In genomic region chr9:83726105-83726504, GRCm38 (mm10) we compare ENCODE assay signal across 9 mouse cellular contexts.
DNase-seq lines count a peak whose midpoint lies in the region; ATAC-seq lines count a peak whose summit lies in the region.
"Had no signal": no experiment of that assay in that cellular context is flagged by ENCODE, and none has a peak within 500 bp of the region (broad histone marks: within the 10 kb centered on the region; RNA-seq: fewer than 3 reads in every experiment).

No protein-coding gene starts in this region.

- H3K4me1 ChIP-seq in embryonic facial prominence, embryonic 11.5 days (ENCODE audit: control insufficient read depth, insufficient read depth, low read length): no peaks in the 10 kb centered on the region
- H3K4me1 ChIP-seq in embryonic facial prominence, embryonic 10.5 days: 0 out of 2 replicates have a peak, but pooled peaks cover 3% of the 10 kb centered on the region
- H3K4me1 ChIP-seq in lung, embryonic 15.5 days: 0 out of 2 replicates have a peak, but pooled peaks cover 3% of the 10 kb centered on the region

- DNase-seq in embryonic facial prominence, embryonic 11.5 days (ENCODE audit: low spot score): peak; percentile 36
- DNase-seq in embryonic facial prominence, embryonic 10.5 days (ENCODE audit: low spot score): no peak
- DNase-seq in lung, postnatal 4 days: no peak
- peak; percentile 11 to 31 for DNase-seq in heart, postnatal 36 days
- DNase-seq in retina, postnatal 7 days (ENCODE audit: low read depth, low spot score): peak; percentile 23
- DNase-seq in right cerebral cortex, postnatal 14 days: no peak

- no peak overlapping the region for H3K9ac ChIP-seq in embryonic facial prominence, embryonic 11.5 days (replicated peaks; ENCODE audit: low read length)
- H3K9ac ChIP-seq in lung, embryonic 15.5 days: no peak overlapping the region

- H3K27me3 ChIP-seq in embryonic facial prominence, embryonic 11.5 days (ENCODE audit: control insufficient read depth, insufficient read depth, low read length): no peaks in the 10 kb centered on the region
- peaks cover 10% of the 10 kb centered on the region for H3K27me3 ChIP-seq in embryonic facial prominence, embryonic 10.5 days (replicated peaks; ENCODE audit: low read depth, poor library complexity, severe bottlenecking)
- no peaks in the 10 kb centered on the region for H3K27me3 ChIP-seq in lung, embryonic 15.5 days
- H3K27me3 ChIP-seq: limb, embryonic 12.5 days had no signal

- no peak overlapping the region for H3K4me2 ChIP-seq in embryonic facial prominence, embryonic 11.5 days (ENCODE audit: low read depth, low read length)
- H3K4me2 ChIP-seq in lung, embryonic 15.5 days: peak overlapping the region; percentile 29; the same call in 1 of the 2 replicates

- H3K27ac ChIP-seq in embryonic facial prominence, embryonic 11.5 days (replicated peaks; ENCODE audit: low read depth, low read length): no peak overlapping the region
- no peak overlapping the region for H3K27ac ChIP-seq in embryonic facial prominence, embryonic 10.5 days (replicated peaks)
- H3K27ac ChIP-seq in lung, embryonic 15.5 days: no peak overlapping the region
- H3K27ac ChIP-seq: limb, embryonic 12.5 days had no signal

- H3K9me3 ChIP-seq in embryonic facial prominence, embryonic 11.5 days (replicated peaks; ENCODE audit: control insufficient read depth, low read length): no peaks in the 10 kb centered on the region
- H3K9me3 ChIP-seq in embryonic facial prominence, embryonic 10.5 days: no peaks in the 10 kb centered on the region
- no peaks in the 10 kb centered on the region for H3K9me3 ChIP-seq in lung, embryonic 15.5 days
- H3K9me3 ChIP-seq: limb, embryonic 12.5 days had no signal

- WGBS in embryonic facial prominence, embryonic 11.5 days: 49% methylated on average over 9 of the region's 9 CpGs
- WGBS in embryonic facial prominence, embryonic 10.5 days: 59% methylated on average over 9 of the region's 9 CpGs
- 42% methylated on average over 9 of the region's 9 CpGs for WGBS in lung, embryonic 15.5 days

- no peak for ATAC-seq in embryonic facial prominence, embryonic 11.5 days (replicated peaks; ENCODE audit: insufficient number of reproducible peaks, low FRiP score, low TSS enrichment, low read depth)
- no peak for ATAC-seq in lung, embryonic 15.5 days (ENCODE audit: borderline replicate concordance, extremely low read depth, low FRiP score, low TSS enrichment)
- ATAC-seq in inflammation-experienced regulatory T-cells, adult 6 months: no peak

- no peak overlapping the region for H3K4me3 ChIP-seq in embryonic facial prominence, embryonic 11.5 days (ENCODE audit: low read depth, low read length)
- H3K4me3 ChIP-seq in embryonic facial prominence, embryonic 10.5 days: no peak overlapping the region
- no peak overlapping the region for H3K4me3 ChIP-seq in lung, embryonic 15.5 days
- H3K4me3 ChIP-seq: limb, embryonic 12.5 days had no signal

- intact Hi-C loops in heart, postnatal 36 days (cut with DNase I): no loop called here

- no peaks in the 10 kb centered on the region for H3K36me3 ChIP-seq in embryonic facial prominence, embryonic 11.5 days (replicated peaks; ENCODE audit: control insufficient read depth, insufficient read depth, low read depth, low read length)
- H3K36me3 ChIP-seq in embryonic facial prominence, embryonic 10.5 days (replicated peaks): no peaks in the 10 kb centered on the region
- H3K36me3 ChIP-seq in lung, embryonic 15.5 days: no peaks in the 10 kb centered on the region
- H3K36me3 ChIP-seq: limb, embryonic 12.5 days had no signal

Comparison
In these comparisons a context has a peak if more than half of its experiments do, and no peak if none do; other contexts are left out.
1. DNase-seq: peak in embryonic facial prominence, embryonic 11.5 days (single experiment), heart, postnatal 36 days (2 of 2) and retina, postnatal 7 days (single experiment); none in embryonic facial prominence, embryonic 10.5 days (single experiment), lung, postnatal 4 days (0 of 2) and right cerebral cortex, postnatal 14 days (single experiment).